Mouse (Mus musculus) spleen, adult 18-20 months (tissue): ENCODE measurements around the gene Tmem72.

Source experiments
- DNase-seq, 2 experiments: peaks; one replicate each; pipeline ENCODE4 v3.0.0; 2022; ENCODE audit warnings: mixed read lengths in 2 of 2

The Tmem72 gene

DNA sequence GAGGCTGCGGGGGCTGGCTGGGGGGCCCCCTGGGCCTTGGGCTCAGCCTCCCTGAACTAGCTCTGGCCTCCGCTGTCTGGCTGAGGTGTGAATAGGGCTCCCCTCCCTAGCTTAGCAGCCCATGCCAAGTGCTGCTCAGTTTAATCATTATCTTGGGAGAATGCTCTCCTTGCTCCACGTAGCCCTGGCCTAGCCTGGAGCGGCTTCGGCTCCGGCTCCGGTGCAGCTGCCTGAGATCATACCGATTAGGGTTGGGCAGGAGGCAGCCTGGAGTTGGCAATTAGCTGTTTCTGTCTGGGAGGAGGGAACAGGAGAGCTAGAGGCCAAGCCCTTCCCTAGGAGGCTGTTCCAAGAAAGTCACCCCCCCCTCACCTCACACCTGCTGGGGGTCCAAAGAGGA is at the start of gene Tmem72:
Gene Tmem72, minus strand, starts transcription at position 248 of the 400 bp plus-strand sequence.
- DNase-seq: no peak

DNA sequence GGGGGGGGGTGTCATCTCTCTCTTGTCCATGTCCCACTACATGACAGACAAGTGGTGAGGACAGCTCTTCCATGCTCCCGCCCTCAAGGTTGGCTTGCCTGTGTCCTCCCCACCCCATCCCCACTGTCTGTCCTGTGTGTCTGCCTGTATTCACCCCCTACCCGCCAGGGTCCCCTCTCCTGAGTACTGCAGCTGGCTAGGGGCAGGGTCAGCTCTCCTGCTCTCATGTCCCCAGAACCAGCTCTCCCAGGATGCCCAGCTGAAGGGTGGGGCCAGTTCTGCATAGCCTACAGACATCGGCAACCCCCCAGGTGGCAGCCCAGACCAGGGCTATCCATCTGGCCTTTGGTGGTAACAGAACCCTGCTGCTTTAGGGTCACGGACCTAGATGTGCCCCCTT is 47.8 kb upstream of the Tmem72 start:
- DNase-seq: no peak

DNA sequence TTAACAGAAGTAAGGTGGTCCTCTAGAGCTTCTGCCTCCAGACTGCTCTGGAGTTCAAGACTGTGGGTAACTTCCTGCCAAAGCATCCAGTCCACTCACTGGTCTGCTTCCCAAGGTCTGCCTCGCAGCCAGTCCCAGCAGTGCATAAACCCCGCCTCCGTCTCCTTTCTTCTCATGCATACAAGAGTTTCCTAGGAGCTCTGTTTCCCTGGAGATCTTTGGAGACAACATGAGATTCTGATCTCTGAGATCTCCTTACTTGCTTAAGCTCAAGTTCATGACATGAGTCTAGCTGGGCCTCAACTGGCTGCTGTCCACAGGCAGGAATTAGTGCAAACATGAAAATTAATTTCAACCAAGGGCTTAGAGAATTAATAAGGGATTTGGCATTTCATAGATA is 45.6 kb upstream of the Tmem72 start:
- DNase-seq: no peak

DNA sequence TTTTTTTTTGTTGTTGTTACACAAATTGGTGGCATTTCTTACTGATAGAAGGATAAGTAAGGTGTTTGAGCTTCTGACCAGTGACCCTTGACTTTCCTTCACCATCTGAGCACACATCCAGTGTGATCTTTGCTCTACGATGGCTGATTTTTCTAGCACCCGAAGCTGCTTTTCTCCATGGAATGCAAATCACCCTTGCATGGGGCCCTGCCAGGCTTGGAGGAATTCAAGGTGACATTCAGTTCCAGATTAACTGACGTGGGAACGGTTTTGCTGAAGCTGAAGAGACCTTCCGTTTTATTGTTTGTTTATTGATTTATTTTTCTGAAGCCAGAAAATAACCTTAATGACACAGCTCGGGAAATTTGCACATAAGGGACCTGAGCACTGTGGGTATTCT is 43.5 kb upstream of the Tmem72 start:
- no peak for DNase-seq

DNA sequence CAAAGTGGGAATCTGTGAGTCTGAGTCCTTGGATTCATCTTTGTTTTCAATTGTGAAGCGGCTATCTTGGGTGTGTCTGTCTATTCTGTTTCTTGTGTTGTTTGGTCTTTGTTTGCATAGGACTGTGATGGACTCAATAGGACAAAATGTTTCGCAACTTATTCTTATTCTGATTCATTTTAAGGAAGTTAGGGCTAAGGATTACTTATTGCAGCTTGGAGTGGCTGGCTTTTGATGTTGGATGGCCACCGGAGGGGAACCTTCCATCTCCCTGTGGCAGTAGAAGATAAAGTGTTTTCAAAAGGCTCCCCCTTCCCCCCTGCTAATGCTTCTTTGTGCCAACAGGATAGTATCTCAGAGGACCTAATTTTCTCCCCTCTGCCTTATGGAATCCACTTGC is 39.7 kb upstream of the Tmem72 start:
- no peak for DNase-seq

DNA sequence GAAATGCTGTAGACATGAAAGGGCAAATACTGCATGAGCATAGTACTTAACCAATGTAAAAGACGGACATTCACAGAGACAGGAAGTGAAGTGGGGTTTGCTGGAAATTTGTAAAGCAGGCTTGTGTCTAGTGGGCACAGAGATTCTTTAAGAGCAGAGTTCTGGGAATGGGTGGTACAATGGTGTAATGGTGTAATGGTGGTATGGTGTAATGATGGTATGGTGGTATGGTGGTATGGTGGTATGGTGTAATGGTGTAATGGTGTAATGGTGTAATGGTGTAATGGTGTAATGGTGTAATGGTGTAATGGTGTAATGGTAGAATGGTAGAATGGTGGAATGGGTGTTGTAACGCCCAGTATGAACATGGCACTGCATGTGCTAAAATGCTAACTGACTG is 21.3 kb upstream of the Tmem72 start:
- DNase-seq: no peak

DNA sequence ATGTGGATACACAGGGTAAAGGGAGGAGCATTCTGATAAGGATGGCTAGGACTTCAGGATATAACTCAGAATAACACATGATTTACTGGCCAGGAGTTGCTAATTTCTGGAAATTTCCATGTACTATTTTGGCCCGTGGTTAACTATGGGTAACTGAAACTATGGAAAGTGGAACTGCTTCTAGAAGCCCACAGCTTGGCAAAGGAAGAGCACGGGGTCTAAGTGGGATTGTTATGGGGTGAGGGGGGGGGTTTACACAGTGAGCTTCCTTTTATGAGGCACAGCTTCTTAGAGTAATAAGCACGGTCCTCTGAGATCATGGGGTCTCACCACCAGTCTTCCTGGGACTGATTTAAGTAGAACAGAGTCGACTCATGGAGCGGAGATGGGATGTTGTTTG is 18.6 kb upstream of the Tmem72 start:
- no peak for DNase-seq

DNA sequence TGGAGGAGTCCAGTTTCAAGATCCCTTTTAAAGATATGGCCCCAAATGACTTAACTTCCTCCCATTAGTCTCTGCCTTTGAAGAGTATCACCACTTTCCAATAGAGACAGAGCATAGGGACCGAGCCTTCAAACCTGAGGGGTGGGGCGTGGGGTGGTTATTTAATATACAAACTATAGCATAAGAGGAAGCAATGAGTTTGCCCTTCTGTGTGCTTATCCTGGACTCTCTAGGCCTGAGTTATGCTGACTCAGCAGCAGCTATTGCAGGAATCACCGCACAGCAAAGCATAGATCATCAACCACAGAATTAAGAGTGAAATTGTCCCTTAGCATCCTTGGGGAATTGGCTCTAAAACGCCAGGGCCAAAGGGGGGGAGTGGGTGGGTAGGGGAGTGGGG is 16.9 kb upstream of the Tmem72 start:
- no peak for DNase-seq

DNA sequence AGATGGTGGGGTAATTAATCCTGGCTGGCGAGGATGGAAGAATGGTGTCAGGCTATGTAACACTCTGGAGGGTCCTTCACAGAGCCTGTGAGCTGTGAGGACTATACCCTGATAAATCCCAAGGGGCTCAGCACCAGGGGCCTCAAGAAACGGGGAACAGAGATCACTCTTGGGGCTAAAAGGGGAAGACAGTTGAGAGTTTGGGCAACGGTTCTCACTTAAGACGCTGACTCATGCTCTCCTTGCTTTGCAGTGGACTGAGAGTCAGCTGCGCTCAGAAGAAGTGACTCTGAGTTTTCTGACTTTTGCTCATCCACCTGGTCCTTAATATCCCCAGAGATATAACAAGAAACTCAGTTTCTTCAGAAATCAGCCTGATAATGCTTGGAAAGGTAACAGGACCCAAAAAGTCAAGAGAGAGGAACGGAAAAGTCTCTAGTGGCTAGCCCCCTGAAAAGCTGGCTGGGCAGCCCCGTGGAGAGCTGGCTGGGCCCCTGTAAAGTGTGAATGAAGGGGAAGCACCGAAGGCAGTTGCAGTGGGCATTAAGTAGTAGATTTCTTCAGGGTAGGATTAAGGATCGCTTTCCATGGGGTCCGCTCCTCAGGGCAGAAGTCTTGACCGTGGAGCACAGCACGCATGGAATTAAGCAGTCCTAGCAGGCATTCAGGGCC is 7.9 kb upstream of the Tmem72 start:
- DNase-seq: no peak

DNA sequence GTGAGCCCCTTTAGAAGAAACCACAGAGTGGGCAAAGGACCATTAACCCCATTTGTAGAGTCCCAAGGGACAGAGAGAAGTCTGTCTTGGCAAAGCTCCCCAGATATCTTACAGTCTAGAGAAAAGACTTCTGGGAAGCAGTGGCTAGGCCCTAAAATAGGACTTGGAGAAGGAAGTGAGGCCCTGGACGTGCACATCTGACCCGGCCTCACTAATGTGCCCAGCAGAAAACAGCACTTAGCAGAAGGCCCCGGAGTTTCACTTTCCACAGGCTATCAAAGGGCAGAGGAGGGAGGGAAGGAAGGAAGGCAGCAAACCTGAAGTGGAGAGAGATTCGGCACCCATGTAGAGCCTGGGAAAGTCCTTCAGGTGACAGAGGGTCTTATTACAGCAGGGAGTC is 2.2 kb upstream of the Tmem72 start:
- DNase-seq: no peak

DNA sequence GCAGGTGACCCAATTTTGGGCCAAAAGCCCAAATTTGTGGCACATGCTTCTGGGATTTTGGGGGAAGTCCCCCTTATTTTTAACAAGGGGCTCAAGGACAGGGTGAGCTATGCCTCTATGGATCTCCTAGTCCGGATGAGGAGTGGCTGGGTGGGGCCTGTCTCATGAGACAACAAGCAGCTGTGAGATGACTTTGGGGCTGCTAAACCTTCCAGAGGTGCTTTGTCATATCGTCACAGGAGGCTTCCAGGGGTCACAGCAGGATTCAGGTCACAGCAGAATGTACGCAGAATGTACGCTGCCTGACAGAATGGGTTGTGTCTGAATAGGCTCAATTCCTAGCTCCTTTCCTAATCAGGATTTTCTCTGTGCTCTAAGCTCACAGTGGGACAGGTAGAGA is 1.6 kb upstream of the Tmem72 start:
- DNase-seq: no peak

DNA sequence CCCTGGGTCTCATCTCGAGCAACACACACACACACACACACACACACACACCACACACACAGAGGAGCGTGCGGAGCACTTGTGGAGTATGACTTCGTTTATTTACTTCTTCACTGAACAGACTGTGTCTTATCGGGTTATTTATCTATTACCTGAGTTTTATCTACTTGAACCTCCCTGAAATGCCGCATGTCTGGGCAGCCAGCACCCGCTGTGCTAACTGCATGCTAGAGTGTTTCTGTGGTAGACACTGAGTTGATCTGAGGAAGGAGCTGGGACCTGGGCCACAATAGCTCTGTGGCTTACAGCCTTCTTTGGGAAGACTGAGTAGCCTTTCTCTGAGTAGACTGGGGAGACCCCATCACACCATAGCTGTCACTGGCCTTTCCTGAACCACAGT is 1.1 kb upstream of the Tmem72 start:
- no peak for DNase-seq

DNA sequence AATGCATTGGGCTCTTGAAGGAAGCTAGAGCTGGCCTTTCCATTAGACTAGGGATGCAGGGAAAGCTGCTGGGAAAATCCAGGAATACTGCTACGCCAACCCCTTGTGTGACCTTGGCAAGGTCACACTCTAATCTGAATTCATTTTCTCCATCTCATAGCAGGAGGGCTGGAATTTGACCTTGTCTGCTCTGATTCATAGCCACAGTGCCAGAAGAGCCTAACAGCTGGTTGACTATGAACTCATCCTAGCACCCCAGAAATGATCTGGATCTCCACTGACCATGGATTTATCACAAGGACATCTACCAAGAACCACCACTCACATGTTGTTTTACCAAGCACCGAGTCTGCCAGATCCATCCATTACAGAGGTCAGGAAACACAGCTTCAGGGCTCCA is 1.5 kb downstream of the Tmem72 start:
- no peak for DNase-seq

DNA sequence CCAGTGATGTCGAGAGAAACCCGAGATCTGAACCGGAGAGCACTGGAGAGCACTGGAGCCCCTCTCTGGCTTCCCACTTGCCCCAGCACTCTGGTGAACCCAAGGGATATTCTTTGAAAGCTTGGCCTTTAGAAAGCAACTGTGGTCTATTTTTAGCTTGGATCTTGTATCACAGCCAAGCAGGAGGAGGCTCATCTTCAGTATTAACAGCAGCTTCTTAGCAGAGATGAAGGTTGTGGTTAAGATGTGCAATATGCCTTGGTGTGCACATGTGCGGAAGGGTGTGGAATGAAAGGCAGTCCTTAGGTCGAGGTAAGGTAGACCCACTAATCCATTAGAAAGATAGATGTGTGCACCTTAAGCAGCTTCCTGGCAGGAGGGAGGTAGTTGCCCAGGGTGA is 2.1 kb downstream of the Tmem72 start:
- DNase-seq: no peak

DNA sequence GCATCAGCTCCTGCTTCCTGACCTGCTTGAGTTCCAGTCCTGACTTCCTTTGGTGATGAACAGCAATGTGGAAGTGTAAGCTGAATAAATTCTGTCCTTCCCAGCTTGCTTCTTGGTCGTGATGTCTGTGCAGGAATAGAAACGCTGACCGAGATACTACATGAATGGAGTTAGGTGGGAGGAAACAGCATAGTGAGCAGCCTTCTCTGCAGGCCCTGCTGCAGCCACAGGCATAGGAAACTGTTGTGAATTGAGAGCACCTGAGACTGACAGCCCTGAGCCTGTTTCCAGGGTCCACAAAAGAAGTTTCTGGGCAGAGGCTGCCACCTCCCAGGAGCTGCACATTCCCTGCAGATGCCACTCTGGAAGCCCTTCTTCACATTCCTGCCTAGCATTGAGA is 2.7 kb downstream of the Tmem72 start:
- no peak for DNase-seq

DNA sequence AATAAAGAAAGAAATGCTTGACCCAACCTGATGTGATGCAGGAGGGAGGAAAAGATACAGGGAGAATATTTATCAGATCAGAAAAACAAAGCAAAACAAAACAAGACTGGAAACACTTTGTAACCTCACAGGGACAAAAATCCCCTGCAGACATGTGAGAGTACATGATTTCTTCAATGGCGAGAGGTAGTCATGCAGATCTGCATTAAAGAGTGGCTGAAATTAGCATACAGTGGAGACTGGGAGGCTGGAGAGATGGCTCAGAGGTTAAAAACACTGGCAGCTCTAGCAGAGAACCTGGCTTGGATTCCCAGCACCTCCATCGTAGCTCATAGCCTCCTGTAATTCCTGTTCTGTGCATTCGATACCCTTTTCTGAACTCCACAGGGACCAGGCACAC is 4.2 kb downstream of the Tmem72 start:
- DNase-seq: no peak

DNA sequence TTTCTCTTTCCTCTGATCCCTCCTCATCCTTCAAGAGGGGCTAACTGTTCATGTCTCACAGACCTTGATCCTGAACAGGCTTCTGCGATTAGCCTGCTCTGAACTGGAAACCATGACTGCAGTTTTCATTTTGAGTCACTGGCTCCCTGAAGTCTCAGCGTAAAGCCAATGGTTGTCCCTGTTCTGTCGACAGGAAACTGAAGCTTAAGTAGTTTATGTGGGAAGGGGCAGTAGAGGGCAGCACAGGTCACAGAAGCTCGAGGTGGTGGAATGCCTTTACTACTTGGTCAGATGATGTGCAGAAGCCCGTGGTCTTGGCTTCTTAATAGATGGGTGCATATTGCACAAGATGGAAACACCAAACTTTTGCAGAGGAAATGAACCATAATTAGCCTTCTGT is 4.7 kb downstream of the Tmem72 start:
- no peak for DNase-seq

DNA sequence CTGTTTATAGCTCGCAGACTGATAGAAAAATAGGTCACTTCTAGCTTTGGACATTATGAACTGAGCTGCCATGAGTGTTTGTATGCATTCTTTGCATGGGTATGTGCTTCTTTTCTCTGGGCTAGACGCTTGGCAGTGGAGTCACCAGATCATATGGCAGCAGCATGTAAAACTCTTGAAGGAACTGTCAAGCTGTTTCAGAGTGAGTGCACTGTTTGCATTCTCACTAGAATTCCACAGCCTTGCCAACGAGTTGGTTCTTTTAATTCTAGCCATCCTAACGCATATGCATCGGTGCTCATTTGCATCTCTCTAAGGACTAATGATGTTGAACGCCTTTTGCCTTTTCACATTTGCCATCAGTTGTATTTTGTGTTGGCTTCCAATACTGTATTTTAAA is 12.4 kb downstream of the Tmem72 start:
- no peak for DNase-seq

DNA sequence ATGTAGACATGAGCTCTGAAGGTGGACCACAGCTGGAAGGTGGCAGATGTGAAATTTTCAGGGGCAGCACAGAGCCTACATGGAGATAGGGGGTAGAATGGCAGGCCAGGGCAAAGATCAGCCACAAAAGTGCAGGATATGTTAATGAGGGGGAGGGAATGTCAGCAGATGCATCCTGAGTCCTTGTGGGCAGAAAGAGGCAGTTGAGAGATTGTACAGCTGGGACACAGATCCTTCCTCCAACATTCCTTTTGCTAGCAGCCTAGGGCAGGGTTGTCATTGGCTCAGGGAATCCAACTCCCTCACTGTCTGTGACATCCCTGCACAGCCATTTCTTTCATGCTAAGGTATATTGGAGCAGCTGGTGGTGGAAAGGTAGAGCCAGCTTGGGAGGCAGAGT is 15.9 kb downstream of the Tmem72 start:
- DNase-seq: no peak

DNA sequence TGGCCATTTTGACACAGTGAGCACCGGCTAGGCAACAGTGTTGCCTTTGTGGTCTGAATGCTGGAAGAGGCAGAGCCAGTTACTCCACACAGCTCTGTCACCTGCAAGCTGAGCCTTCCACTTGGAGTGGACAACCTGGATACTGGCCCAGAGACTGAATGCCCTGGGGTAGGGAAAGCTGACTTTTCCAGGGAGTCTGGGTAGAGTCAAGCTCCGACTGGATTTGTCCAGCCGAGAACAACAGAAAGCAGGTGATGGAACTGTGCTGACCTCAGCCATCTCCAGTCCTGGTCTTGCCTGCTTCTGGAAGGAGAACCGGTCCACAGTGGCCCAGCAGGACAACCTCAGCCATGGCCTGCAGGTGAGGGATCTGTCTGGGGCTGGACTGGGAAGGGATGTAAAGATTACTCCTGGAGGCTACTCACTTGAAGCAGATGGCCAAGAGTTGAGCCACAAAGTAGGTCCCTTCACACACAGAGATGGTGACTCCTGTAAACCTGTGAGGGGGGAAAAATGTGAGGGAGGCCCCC is 18.8 kb downstream of the Tmem72 start:
- no peak for DNase-seq

DNA sequence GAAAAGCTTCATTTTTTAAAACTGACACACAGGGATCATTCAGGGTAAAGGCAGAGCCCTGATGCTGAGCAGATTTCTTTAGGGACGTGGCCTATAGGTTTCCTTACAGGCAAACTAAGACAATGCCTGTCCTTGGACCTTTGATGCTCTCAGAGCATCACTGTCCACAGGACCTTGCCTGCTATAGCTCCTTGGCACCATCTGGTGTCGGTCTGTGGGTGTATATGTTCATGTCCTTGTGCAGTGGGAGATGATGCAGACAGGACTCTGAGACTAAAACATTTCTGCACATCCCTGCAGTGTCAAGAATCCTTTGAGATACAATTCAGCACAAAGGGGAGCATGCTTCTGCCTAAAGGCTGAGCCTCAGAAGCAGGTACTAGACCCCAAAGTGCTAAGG is 19.3 kb downstream of the Tmem72 start:
- DNase-seq: no peak

DNA sequence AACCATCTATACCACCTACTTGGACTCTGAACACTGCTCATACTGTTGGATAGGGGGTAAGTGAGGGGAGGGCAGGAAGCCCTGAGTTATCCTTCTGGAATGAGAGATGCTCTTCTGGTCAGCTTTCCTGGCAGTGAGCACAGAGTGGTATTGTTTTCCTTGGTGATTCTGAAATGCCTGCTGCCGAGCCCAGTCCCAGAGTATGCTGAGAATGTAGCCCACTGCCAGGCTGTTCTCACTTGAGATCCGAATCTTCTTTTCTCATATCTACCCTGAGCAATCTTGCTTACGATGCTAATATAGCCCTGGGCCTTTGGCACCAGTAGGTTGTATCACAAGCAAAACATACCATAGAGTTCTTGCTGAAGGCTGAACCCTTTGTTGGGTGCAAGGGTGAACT is 22.4 kb downstream of the Tmem72 start:
- DNase-seq: no peak

DNA sequence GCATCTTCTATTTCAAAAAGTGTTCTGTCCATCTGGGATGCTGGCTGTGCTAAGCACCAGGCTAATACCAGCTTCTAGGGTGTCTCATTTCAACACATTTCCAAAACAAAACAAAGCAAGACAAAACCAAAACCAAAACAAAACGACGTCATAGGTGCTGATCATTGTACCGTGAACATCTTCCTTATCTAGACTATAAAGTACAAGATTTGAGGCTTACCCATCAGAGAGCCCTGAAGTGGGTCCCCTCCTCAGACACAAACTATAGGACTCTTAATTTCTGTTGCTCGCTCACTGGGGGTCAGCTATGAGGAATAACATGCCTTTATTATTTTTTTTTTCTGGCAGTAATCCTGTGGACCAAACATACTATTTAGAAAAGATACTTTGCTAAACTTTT is 23.1 kb downstream of the Tmem72 start:
- DNase-seq: no peak

DNA sequence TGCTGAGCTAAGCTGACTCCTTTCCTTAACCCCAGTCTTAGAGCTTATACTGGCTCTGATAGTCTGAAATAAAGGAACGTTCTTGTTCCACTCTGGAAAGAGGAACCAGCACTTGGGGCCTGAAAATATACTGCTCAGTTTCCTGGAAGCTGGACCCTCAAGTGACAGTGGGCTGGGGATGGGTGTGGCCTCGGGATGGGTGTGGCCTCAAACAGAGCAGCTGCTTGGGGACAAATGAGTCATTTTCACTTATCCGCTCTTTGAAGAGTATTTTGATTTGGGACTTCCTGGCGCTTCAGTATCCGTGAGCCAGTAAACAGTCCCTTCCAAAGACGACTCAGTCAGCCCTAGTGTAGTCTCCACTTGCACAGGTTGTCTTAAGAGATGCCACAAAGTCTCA is 34.4 kb downstream of the Tmem72 start:
- DNase-seq: peak; percentile 67 to 69

DNA sequence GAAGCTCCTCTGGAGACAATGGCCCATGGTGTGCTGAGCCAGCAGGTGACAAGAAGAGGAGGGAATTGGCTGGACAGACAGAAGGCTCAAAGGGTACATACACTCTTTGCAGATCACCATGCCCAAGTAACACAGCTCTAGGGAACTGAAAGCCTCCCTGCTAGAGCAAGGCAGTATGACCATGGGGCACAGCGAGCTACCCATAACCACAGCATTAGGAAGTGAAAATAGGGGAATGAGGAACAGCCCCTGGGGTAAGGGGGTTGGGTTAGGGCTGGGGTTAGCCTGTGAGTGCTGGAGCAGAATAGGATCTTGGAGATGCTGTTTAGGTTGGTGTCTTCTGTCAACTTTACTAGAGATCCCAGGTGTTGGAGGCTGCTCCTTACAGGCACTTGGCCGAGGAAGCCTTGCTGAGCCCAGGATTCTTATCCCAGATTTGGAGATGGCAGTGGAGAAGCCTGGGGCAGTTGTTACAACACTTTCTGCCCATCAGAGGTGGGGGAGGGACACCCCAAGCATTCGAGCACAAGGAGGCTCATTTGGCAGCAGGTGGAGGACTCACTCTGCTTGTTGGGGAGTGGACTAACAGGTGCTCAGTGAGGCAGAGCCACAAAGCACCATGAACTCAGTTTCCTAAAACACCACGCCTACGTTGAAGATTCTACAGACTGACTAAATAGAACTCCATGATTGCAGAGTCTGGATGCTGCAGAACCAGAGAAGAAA is 37.0 kb downstream of the Tmem72 start:
- peak in 1 of 2 experiments; percentile 55 for DNase-seq
